Mouse (Mus musculus) G1E (cell line): Measurements from ENCODE around the gene Nrp2. TPM values are rescaled to one million over a fixed set of nuclear protein-coding genes. Genes with fewer than 3 reads are reported as not detected.

Experiments used
- ATAC-seq: 2 replicates; pipeline ENCODE4 v1.8.0; 2016; ENCODE audit warnings: mild to moderate bottlenecking; ENCODE audit not compliant: insufficient number of reproducible peaks, poor library complexity, low FRiP score, severe bottlenecking; ENCODE audit errors: extremely low read depth
- DNase-seq: peaks from one replicate; pipeline ENCODE4 v3.0.0; 2012; ENCODE audit warnings: low spot score
- H3K27me3 ChIP-seq: 2 replicates; pipeline ENCODE4 v1.6.1; 2012; ENCODE audit warnings: mild to moderate bottlenecking, low read length, inconsistent platforms; ENCODE audit not compliant: insufficient read depth
- H3K36me3 ChIP-seq: replicated peaks from 2 replicates; pipeline ENCODE3; 2012; ENCODE audit warnings: mild to moderate bottlenecking, inconsistent platforms
- H3K4me1 ChIP-seq: 2 replicates; pipeline ENCODE4 v1.6.1; 2012; ENCODE audit warnings: low read depth, low read length, inconsistent platforms, mixed read lengths; ENCODE audit not compliant: insufficient read depth
- H3K4me3 ChIP-seq: 2 replicates; pipeline ENCODE4 v1.5.1; 2012; ENCODE audit warnings: low read depth, mild to moderate bottlenecking, inconsistent platforms, low read length, moderate library complexity, mixed read lengths
- H3K9me3 ChIP-seq: replicated peaks from 2 replicates; pipeline ENCODE4 v1.6.1; 2012; ENCODE audit warnings: inconsistent platforms
- CTCF ChIP-seq: IDR thresholded peaks from 2 replicates; pipeline ENCODE4 v1.5.1; 2012; ENCODE audit warnings: low read depth, low read length, inconsistent platforms, mixed read lengths
- GATA1 ChIP-seq: IDR thresholded peaks from 2 replicates; pipeline ENCODE4 v1.6.1; 2012; ENCODE audit warnings: borderline replicate concordance, low read length, inconsistent platforms, mixed read lengths
- GATA2 ChIP-seq: IDR thresholded peaks from 2 replicates; pipeline ENCODE4 v1.6.1; 2012; ENCODE audit warnings: low read depth, low read length, inconsistent platforms, borderline replicate concordance
- POLR2AphosphoS5 ChIP-seq: IDR thresholded peaks from 2 replicates; pipeline ENCODE4 v1.6.1; 2012; ENCODE audit warnings: low read depth, low read length, inconsistent platforms; ENCODE audit not compliant: insufficient replicate concordance
- TAL1 ChIP-seq: conservative IDR thresholded peaks from 2 replicates; pipeline ENCODE4 v1.6.1; 2012; ENCODE audit warnings: low read depth, low read length, inconsistent platforms, mixed read lengths
- polyA plus RNA-seq: library from polyadenylated mRNA; stranded (reverse); fragments of >175 nt; gene quantifications from 2 replicates; pipeline ENCODE4 v1.2.3, GENCODE M21; 2012
- total RNA-seq, 2 experiments: library from RNA; stranded (forward) in 1 of 2; stranded (reverse) in 1 of 2; fragments of 200-1000 nt in 1 of 2; fragments of >200 nt in 1 of 2; fragmentation: Nextera tagmentation in 1 of 2; gene quantifications; 2 replicates each; pipeline ENCODE4 v1.2.3; 2014 to 2017

Nrp2 gene
- total and polyA plus RNA-seq, 3 experiments, result 0.07 to 0.16 TPM; not detected in 1

DNA sequence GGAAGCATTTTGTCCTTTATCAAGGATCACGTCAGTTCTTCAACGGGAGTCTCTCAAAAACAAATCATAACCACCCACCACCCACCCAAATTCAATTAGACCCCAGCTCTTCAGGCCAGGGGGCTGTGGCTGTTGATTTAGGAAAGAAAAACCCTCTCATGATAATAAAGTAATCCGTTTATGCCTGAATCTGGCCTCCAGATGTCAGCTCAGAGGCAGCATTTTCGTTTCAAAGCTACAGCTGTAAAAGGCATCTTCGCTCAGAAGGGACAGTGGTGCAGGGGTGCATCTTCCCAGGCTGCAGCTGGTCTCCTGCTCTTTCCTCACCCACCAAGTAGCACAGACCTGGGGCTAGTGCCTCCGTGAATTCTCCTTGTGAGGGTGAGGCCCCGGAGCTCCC is 62.1 kb downstream of the Nrp2 start:
- DNase-seq (no peak), ATAC-seq (no peak)
- no peaks in the 10 kb centered on the region for H3K9me3 ChIP-seq
- peaks cover 13% of the 10 kb centered on the region for H3K27me3 ChIP-seq
- H3K36me3 ChIP-seq, result no peaks in the 10 kb centered on the region
- peaks cover 44% of the 10 kb centered on the region for H3K4me1 ChIP-seq
- H3K4me3 ChIP-seq, result no peak overlapping the region
- TF ChIP-seq GATA2 (no peak), CTCF (no peak), TAL1 (no peak), POLR2AphosphoS5 (no peak), GATA1 (no peak)

DNA sequence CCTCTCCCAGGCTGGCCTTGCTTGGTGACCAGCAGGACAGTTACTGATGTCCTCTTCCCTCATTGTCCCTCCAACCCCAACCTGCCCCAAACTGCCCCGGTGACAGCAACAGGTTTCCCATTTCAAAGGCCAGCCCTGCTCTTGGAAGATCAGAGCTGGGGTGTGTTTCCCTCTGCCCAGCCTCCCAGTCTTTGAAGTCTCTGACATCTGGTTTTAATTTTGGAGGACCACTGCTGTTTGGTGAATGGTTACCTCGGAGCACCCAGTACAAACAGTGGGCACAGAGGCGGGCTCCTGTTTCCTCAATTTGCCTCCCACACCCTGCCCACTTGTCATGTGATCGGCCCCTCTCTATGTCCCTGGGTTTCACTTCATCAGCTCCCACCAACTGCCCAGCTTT is 63.7 kb downstream of the Nrp2 start:
- peaks cover 13% of the 10 kb centered on the region for H3K27me3 ChIP-seq
- peaks cover 52% of the 10 kb centered on the region for H3K4me1 ChIP-seq
- DNase-seq (no peak), ATAC-seq (no peak)
- no peaks in the 10 kb centered on the region for H3K36me3 ChIP-seq
- TF ChIP-seq CTCF, result no peak
- no peak for TF ChIP-seq GATA1
- TF ChIP-seq TAL1, result no peak
- TF ChIP-seq POLR2AphosphoS5, result no peak
- TF ChIP-seq GATA2, result no peak
- H3K4me3 ChIP-seq, result no peak overlapping the region
- H3K9me3 ChIP-seq, result no peaks in the 10 kb centered on the region

DNA sequence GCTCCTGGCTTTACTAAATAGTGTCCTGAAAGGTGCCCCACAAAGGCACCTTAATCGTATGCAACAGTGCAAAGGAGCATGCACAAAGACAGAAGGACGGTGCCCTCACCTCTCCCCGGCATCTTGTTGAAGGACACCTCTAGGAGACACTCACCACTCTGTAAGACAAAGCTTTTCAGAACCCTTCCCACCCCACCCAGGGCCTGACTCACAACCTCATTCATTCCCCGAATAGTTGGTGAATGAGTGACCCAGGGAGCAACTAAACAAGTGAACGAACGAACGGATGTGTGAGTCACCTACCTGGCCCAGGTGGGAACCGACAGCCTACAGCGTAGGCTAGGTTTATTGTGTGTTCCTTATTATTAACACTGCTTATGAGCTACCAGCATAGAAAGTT is 64.5 kb downstream of the Nrp2 start:
- no peaks in the 10 kb centered on the region for H3K36me3 ChIP-seq
- ATAC-seq, result no peak
- no peaks in the 10 kb centered on the region for H3K9me3 ChIP-seq
- TF ChIP-seq CTCF, result no peak
- no peak for TF ChIP-seq TAL1
- TF ChIP-seq GATA2, result no peak
- TF ChIP-seq GATA1, result no peak
- no peak for TF ChIP-seq POLR2AphosphoS5
- peaks cover 60% of the 10 kb centered on the region for H3K4me1 ChIP-seq
- DNase-seq, result no peak
- peaks cover 11% of the 10 kb centered on the region for H3K27me3 ChIP-seq
- no peak overlapping the region for H3K4me3 ChIP-seq

DNA sequence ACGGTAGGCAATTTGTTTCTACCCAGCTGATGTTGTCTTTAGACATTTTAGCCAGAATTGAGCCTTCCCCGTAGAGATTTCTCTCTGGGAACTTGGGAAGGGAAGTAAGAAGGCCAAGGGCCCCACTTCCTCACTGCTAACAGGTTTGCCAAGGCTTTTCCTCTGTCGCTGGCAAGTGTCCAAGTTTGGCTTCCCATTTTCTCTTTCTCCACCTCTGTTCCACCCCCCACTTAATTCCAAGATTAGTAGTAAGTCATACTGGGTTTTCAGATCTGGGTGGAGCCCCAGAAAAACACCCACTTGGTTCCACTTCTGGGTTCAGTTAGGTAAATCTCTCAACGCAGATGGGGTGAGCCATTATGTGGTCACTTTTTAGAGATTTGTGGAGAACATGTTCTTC is 67.5 kb downstream of the Nrp2 start:
- no peak overlapping the region for H3K4me3 ChIP-seq
- no peak for ATAC-seq
- H3K9me3 ChIP-seq, result no peaks in the 10 kb centered on the region
- TF ChIP-seq CTCF (no peak), TAL1 (no peak), POLR2AphosphoS5 (no peak), GATA1 (no peak), GATA2 (no peak)
- H3K36me3 ChIP-seq, result no peaks in the 10 kb centered on the region
- DNase-seq, result no peak
- H3K27me3 ChIP-seq, result peaks cover 2% of the 10 kb centered on the region; the same call in 1 of the 2 replicates
- peaks cover 84% of the 10 kb centered on the region for H3K4me1 ChIP-seq

DNA sequence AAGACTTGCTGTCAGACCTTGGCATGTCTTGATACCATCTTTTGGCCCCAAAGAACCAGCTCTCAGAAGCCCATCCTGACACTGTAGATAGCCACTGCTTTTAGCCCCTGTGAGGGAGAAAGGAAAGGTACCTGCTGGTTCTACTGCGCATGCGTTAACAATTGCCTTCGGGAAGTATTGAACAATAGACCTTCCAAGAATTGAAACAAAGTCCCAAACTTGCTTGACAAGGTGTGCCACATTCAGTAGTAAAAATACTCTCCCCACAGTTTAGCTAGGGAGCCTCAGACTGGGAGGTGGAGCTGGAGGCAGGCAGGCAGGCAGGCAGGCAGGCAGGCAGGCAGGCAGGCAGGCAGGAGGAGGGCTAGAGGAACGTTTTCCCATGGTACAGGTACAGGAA is 69.3 kb downstream of the Nrp2 start:
- peaks cover 85% of the 10 kb centered on the region for H3K4me1 ChIP-seq
- no peak for TF ChIP-seq GATA2
- TF ChIP-seq TAL1, result no peak
- no peak for TF ChIP-seq POLR2AphosphoS5
- no peak for TF ChIP-seq GATA1
- no peak for TF ChIP-seq CTCF
- H3K27me3 ChIP-seq, result no peaks in the 10 kb centered on the region
- ATAC-seq, result no peak
- H3K9me3 ChIP-seq, result no peaks in the 10 kb centered on the region
- no peaks in the 10 kb centered on the region for H3K36me3 ChIP-seq
- no peak overlapping the region; the same call in 1 of the 2 replicates for H3K4me3 ChIP-seq
- DNase-seq, result no peak

DNA sequence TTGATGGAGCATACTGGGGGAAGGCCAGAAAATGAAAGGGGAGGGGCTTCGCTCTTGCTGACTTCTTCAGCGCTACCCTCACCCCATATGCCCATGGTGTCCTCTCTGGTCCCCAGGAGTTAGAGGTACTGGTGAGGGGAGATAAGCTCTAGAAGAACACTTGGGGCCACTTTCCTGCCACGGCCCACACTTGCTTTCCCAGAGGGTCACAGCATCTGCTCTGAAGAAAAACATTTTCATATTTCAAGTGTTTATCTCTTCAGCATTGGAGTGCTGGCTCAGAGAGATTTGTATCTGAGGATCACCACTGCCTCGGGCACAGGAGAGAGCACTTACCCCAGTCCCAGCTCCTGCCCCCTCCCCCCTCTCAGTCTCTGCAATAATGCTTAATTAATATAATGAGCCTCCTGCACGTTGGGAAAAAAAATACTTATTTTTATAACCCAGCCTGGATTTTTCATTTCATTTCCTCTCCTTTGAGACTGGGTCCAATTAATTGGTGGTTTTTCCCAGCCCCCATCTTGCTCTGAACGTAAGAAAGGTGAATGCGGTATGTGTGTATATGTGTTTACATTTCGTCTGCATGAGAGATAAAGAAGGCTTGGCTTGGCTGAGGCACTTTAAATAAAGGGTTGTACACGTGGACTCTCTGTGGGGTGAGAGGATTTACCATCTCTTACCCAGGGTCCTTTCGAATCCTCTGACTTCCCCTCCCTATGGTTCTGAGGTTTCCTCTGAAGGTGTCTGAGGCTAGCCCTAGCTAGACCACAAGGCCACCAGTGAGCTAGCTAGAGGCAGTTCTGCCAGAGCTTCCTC is 70.2 kb downstream of the Nrp2 start:
- Histone ChIP-seq H3K4me3 (peak overlapping the region; percentile 66), H3K36me3 (no peaks in the 10 kb centered on the region), H3K4me1 (peaks cover 88% of the 10 kb centered on the region), H3K9me3 (no peaks in the 10 kb centered on the region), H3K27me3 (no peaks in the 10 kb centered on the region)
- ATAC-seq (peak; percentile 93), DNase-seq (peak; percentile 93)
- peak; percentile 92 for TF ChIP-seq TAL1
- no peak for TF ChIP-seq CTCF

DNA sequence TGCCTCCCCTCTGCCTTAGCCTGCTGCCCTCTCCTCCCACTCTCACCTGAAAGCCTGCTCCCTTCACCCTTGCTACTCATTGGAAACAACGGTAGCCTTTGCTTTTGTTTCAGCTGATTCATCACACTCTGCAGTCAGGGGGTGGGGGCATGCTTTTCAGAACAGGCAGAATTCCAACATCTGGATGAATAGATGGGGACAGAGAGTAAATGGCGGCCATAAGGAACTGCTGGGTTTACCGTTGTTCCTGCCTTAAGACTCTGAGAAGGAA is 70.8 kb downstream of the Nrp2 start:
- no peaks in the 10 kb centered on the region for H3K27me3 ChIP-seq
- H3K9me3 ChIP-seq, result no peaks in the 10 kb centered on the region
- H3K36me3 ChIP-seq, result no peaks in the 10 kb centered on the region
- ATAC-seq (peak; percentile 6; the same call in 1 of the 2 replicates), DNase-seq (no peak)
- TF ChIP-seq TAL1 (no peak), POLR2AphosphoS5 (no peak), GATA2 (no peak), GATA1 (no peak), CTCF (no peak)
- H3K4me1 ChIP-seq, result peaks cover 88% of the 10 kb centered on the region
- H3K4me3 ChIP-seq, result peak overlapping the region; percentile 66
